Mouse (Mus musculus) cerebellum, adult 2 months (tissue): ENCODE measurements around the gene Unc79.

Experiments
- CTCF ChIP-seq: fragments of 200-500 bp; IDR thresholded peaks from 2 replicates; pipeline ENCODE4 v1.5.1; 2011; ENCODE audit warnings: low read depth, mild to moderate bottlenecking, control low read depth, low read length, moderate library complexity, borderline replicate concordance; ENCODE audit not compliant: insufficient read depth
- POLR2A ChIP-seq: fragments of 200-500 bp; IDR thresholded peaks from 2 replicates; pipeline ENCODE4 v1.6.1; 2011; ENCODE audit warnings: low read length, control low read depth, borderline replicate concordance; ENCODE audit not compliant: insufficient read depth

GRCm38 (mm10) chr12:102960051-102960775 is 11.6 kb downstream of the Unc79 start:
- no peak for TF ChIP-seq CTCF
- TF ChIP-seq POLR2A: no peak
